Mouse (Mus musculus) liver, postnatal 0 days (tissue): Measurements from ENCODE around the gene Foxn3.

Source experiments
- CTCF ChIP-seq: sonication (generic); IDR thresholded peaks from 2 replicates; pipeline ENCODE4 v1.5.1; 2016; ENCODE audit warnings: antibody characterized with exemption, low read depth
- EP300 ChIP-seq: IDR thresholded peaks from 2 replicates; pipeline ENCODE4 v1.6.1; 2016; ENCODE audit warnings: antibody characterized with exemption, low read depth, mild to moderate bottlenecking

- TF ChIP-seq CTCF (no peak), EP300 (no peak)
Observed at GRCm38 (mm10) chr12:99407318-99407716, 156.1 kb downstream of the Foxn3 start.
